Mouse (Mus musculus) adrenal gland (tissue): ENCODE measurements around the gene Necap2.

Experiments
- intact Hi-C: fragments of 180-260 bp; cut with DNase I; formaldehyde crosslinking; loops from one replicate; pipeline ENCODE4 v1.15.1; 2025

The Necap2 gene

GRCm38 (mm10) chr4:141074109-141074508, 4.0 kb downstream of the Necap2 start:
- intact Hi-C loops: no loop called here

- intact Hi-C loops: no loop called here
Measured at GRCm38 (mm10) chr4:141073661-141074060, 4.5 kb downstream of the Necap2 start.

- intact Hi-C loops: no loop called here
Measured at GRCm38 (mm10) chr4:141072502-141072901, 5.7 kb downstream of the Necap2 start.

GRCm38 (mm10) chr4:141069731-141070130, 8.4 kb downstream of the Necap2 start:
- intact Hi-C loops: no loop called here

- intact Hi-C loops: no loop called here
Measured at GRCm38 (mm10) chr4:141068655-141069054, 9.5 kb downstream of the Necap2 start.

GRCm38 (mm10) chr4:141067516-141068046, 10.6 kb downstream of the Necap2 start:
- intact Hi-C loops: no loop called here

GRCm38 (mm10) chr4:141066709-141067515, 11.2 kb downstream of the Necap2 start:
- intact Hi-C loops: no loop called here

GRCm38 (mm10) chr4:141065123-141065522, 13.0 kb downstream of the Necap2 start:
- intact Hi-C loops: loop anchor here (1.0 kb wide), 1 partner anchor 21 kb away; no protein-coding TSS in a partner anchor

- intact Hi-C loops: no loop called here
Measured at GRCm38 (mm10) chr4:141064104-141064659, 14.0 kb downstream of the Necap2 start.

GRCm38 (mm10) chr4:141060426-141061301, 17.5 kb downstream of the Necap2 start, which contains the start of gene Crocc:
Crocc (minus strand) TSS chr4:141060550.
- intact Hi-C loops: no loop called here

- intact Hi-C loops: no loop called here
Measured at GRCm38 (mm10) chr4:141059616-141060425, 18.3 kb downstream of the Necap2 start.

GRCm38 (mm10) chr4:141058835-141059234, 19.3 kb downstream of the Necap2 start:
- intact Hi-C loops: no loop called here

GRCm38 (mm10) chr4:141056970-141057369, 21.2 kb downstream of the Necap2 start:
- intact Hi-C loops: no loop called here

GRCm38 (mm10) chr4:141053568-141054161, 24.5 kb downstream of the Necap2 start:
- intact Hi-C loops: no loop called here

- intact Hi-C loops: no loop called here
Measured at GRCm38 (mm10) chr4:141053138-141053537, 25.0 kb downstream of the Necap2 start.

GRCm38 (mm10) chr4:141052442-141052841, 25.7 kb downstream of the Necap2 start:
- intact Hi-C loops: no loop called here

- intact Hi-C loops: no loop called here
Measured at GRCm38 (mm10) chr4:141049476-141049835, 28.7 kb downstream of the Necap2 start.

GRCm38 (mm10) chr4:141048810-141049475, 29.2 kb downstream of the Necap2 start:
- intact Hi-C loops: no loop called here

- intact Hi-C loops: loop anchor here (1.0 kb wide), 1 partner anchor 20 kb away; no protein-coding TSS in a partner anchor
Measured at GRCm38 (mm10) chr4:141044816-141045215, 33.3 kb downstream of the Necap2 start.

GRCm38 (mm10) chr4:141041117-141041516, 37.0 kb downstream of the Necap2 start:
- intact Hi-C loops: no loop called here
